Mouse (Mus musculus): ENCODE data around the gene Nol8.

GRCm38 (mm10) chr13:49642650-49643049 lies 10.2 kb upstream of the Nol8 start:
- TF ChIP-seq CTCF (conservative IDR thresholded peaks at IDR 0.05; ENCODE audit: insufficient read depth, insufficient read length, low read depth, low read length): no peak
- no peak for TF ChIP-seq POLR2A (IDR thresholded peaks at IDR 0.05; ENCODE audit: low read depth, low read length)

Measured in kidney, adult 2 months (tissue).